Mouse (Mus musculus) midbrain, embryonic 13.5 days (tissue): Measurements from ENCODE around the gene Urad. TPM values are rescaled to one million over a fixed set of nuclear protein-coding genes. Genes with fewer than 3 reads are reported as not detected.

Source experiments
- ATAC-seq: fragments of 200-750 bp; cut with Nextera tagmentation; 2 replicates; pipeline ENCODE4 v1.8.0; 2017; ENCODE audit warnings: mild to moderate bottlenecking, moderate TSS enrichment, moderate library complexity
- H3K27ac ChIP-seq: fragments of 300-500 bp; sonication (generic); 2 replicates; pipeline ENCODE4 v1.5.1; 2015; ENCODE audit warnings: inconsistent platforms, mild to moderate bottlenecking, moderate library complexity
- H3K27me3 ChIP-seq: fragments of 300-500 bp; sonication (generic); 2 replicates; pipeline ENCODE4 v1.6.1; 2015; ENCODE audit warnings: mild to moderate bottlenecking, inconsistent platforms
- H3K36me3 ChIP-seq: fragments of 300-500 bp; sonication (generic); 2 replicates; pipeline ENCODE4 v1.6.1; 2015; ENCODE audit warnings: mild to moderate bottlenecking, inconsistent platforms
- H3K4me1 ChIP-seq: fragments of 300-500 bp; sonication (generic); replicated peaks from 2 replicates; pipeline ENCODE4 v1.6.1; 2015; ENCODE audit warnings: inconsistent platforms
- H3K4me2 ChIP-seq: fragments of 300-500 bp; sonication (generic); replicated peaks from 2 replicates; pipeline ENCODE4 v1.6.1; 2015; ENCODE audit warnings: moderate library complexity, mild to moderate bottlenecking, inconsistent platforms
- H3K4me3 ChIP-seq: fragments of 300-500 bp; sonication (generic); replicated peaks from 2 replicates; pipeline ENCODE4 v1.5.1; 2015; ENCODE audit warnings: mild to moderate bottlenecking, inconsistent platforms
- H3K9ac ChIP-seq: fragments of 300-500 bp; sonication (generic); replicated peaks from 2 replicates; pipeline ENCODE4 v1.6.1; 2015; ENCODE audit warnings: mild to moderate bottlenecking, inconsistent platforms
- H3K9me3 ChIP-seq: fragments of 300-500 bp; sonication (generic); 2 replicates; pipeline ENCODE4 v1.6.1; 2016; ENCODE audit warnings: mild to moderate bottlenecking, inconsistent platforms
- WGBS: fragments of 180-500 bp; shearing (Covaris S2); methylation state at CpG from one replicate; pipeline ENCODE4 v1.1.7; 2015; 5-methylcytosine and 5-hydroxymethylcytosine counted together
- polyA plus RNA-seq: library from polyadenylated mRNA; unstranded; fragments of >200 nt; fragmentation: Nextera tagmentation; extraction: Ambion mirVana; gene quantifications from 2 replicates; pipeline ENCODE4 v1.2.1, GENCODE M21; 2015

Gene Urad
- not detected in 2 replicates for polyA plus RNA-seq

GRCm38 (mm10) chr5:147322183-147322582, at the start of gene Urad:
Gene Urad, minus strand, starts transcription at chr5:147322440.
- H3K4me1 ChIP-seq: no peaks in the 10 kb centered on the region
- peaks cover 63% of the 10 kb centered on the region for H3K27me3 ChIP-seq
- H3K4me3 ChIP-seq: no peak within 1 kb of the TSS
- 71% methylated on average over 8 of the region's 8 CpGs for WGBS
- ATAC-seq: no peak
- H3K9me3 ChIP-seq: no peaks in the 10 kb centered on the region
- H3K27ac ChIP-seq: no peak within 1 kb of the TSS
- H3K4me2 ChIP-seq: no peak within 1 kb of the TSS
- H3K36me3 ChIP-seq: no peaks in the 10 kb centered on the region
- no peak within 1 kb of the TSS for H3K9ac ChIP-seq

- ATAC-seq: no peak
- Histone ChIP-seq H3K27ac (no peak overlapping the region), H3K36me3 (no peaks in the 10 kb centered on the region), H3K9me3 (no peaks in the 10 kb centered on the region), H3K9ac (no peak overlapping the region), H3K4me1 (no peaks in the 10 kb centered on the region), H3K27me3 (no peaks in the 10 kb centered on the region; the same call in 1 of the 2 replicates), H3K4me2 (no peak overlapping the region), H3K4me3 (no peak overlapping the region)
- WGBS: 86% methylated on average over 8 of the region's 8 CpGs
Measured at GRCm38 (mm10) chr5:147370276-147370675, 48.0 kb upstream of the Urad start.

GRCm38 (mm10) chr5:147368221-147368620, 46.0 kb upstream of the Urad start:
- Histone ChIP-seq H3K9ac (no peak overlapping the region), H3K36me3 (no peaks in the 10 kb centered on the region), H3K27ac (no peak overlapping the region), H3K27me3 (no peaks in the 10 kb centered on the region; the same call in 1 of the 2 replicates), H3K4me3 (no peak overlapping the region), H3K9me3 (no peaks in the 10 kb centered on the region), H3K4me1 (no peaks in the 10 kb centered on the region), H3K4me2 (no peak overlapping the region)
- 93% methylated on average over 6 of the region's 6 CpGs for WGBS
- ATAC-seq: no peak

- no peak overlapping the region for H3K27ac ChIP-seq
- WGBS: 80% methylated on average over 16 of the region's 16 CpGs
- no peak overlapping the region for H3K9ac ChIP-seq
- H3K27me3 ChIP-seq: no peaks in the 10 kb centered on the region; the same call in 1 of the 2 replicates
- no peaks in the 10 kb centered on the region for H3K4me1 ChIP-seq
- no peak overlapping the region for H3K4me2 ChIP-seq
- H3K4me3 ChIP-seq: no peak overlapping the region
- ATAC-seq: no peak
- no peaks in the 10 kb centered on the region for H3K9me3 ChIP-seq
- no peaks in the 10 kb centered on the region for H3K36me3 ChIP-seq
Measured at GRCm38 (mm10) chr5:147365995-147366765, 43.9 kb upstream of the Urad start.

DNA sequence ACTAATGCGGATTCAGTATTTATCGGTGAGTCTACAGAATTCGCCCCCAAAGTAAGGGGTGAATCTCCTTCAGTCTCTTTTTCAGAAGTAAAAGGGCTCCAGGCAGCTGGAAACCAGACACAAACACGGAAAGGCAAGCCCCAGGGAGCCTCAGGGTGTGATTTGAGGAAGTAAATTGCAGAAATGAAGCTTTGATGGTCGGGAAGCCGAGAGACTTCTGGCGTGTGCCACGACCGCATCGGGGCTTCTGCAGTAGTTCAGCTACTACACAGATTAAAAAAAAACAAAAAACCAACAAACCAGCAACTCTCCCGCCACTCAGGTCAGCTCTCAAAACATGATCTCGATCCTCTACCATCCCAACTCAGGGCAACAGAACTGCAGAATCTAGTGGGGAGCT, 40.8 kb upstream of the Urad start:
- H3K9me3 ChIP-seq: no peaks in the 10 kb centered on the region
- 86% methylated on average over 12 of the region's 12 CpGs for WGBS
- no peak overlapping the region for H3K27ac ChIP-seq
- no peak overlapping the region for H3K4me2 ChIP-seq
- no peaks in the 10 kb centered on the region for H3K36me3 ChIP-seq
- no peaks in the 10 kb centered on the region; the same call in 1 of the 2 replicates for H3K27me3 ChIP-seq
- no peak for ATAC-seq
- no peaks in the 10 kb centered on the region for H3K4me1 ChIP-seq
- no peak overlapping the region for H3K4me3 ChIP-seq
- no peak overlapping the region for H3K9ac ChIP-seq

DNA sequence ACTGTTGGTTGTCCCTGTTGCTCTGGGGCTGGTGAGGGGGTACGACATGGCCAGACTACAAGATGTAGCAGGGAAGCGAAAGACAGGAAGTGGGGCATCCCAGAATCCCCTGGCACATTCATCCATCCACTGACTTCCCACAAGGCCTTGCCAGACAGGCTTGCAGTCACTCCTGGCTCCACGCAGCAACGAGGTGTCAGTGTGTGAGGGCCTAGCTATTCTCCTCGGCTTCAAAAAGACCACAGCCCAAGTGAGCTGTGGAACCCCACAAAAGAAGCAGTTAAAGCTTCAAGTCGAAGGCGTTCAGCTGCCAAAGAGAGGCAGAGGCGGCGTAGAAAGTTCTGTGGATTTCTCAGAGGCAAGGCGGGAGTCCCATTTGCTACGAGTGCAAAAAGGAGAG, 36.2 kb upstream of the Urad start:
- no peaks in the 10 kb centered on the region for H3K27me3 ChIP-seq
- H3K4me1 ChIP-seq: no peaks in the 10 kb centered on the region
- ATAC-seq: no peak
- WGBS: 87% methylated on average over 11 of the region's 11 CpGs
- no peaks in the 10 kb centered on the region for H3K9me3 ChIP-seq
- no peak overlapping the region for H3K27ac ChIP-seq
- H3K4me2 ChIP-seq: no peak overlapping the region
- H3K36me3 ChIP-seq: no peaks in the 10 kb centered on the region
- no peak overlapping the region for H3K4me3 ChIP-seq
- no peak overlapping the region for H3K9ac ChIP-seq

DNA sequence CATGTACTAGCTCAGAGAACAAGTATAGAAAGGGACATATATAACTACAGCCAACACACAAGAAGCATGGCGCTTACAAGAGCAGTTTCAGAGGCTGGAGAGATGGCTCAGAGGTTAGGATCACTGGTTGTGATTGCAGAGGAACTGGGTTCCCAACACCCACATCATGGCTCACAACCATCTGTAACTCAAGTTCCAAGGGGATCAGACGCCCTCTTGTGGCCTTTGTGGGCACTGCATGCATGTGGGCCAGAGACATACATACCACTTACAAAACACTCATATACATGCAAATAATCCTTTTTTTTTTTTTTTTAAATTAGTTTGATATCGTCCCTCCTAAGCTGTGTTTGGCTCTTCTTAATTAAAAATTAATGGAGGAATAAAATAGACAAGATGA, 35.3 kb upstream of the Urad start:
- no peaks in the 10 kb centered on the region for H3K4me1 ChIP-seq

DNA sequence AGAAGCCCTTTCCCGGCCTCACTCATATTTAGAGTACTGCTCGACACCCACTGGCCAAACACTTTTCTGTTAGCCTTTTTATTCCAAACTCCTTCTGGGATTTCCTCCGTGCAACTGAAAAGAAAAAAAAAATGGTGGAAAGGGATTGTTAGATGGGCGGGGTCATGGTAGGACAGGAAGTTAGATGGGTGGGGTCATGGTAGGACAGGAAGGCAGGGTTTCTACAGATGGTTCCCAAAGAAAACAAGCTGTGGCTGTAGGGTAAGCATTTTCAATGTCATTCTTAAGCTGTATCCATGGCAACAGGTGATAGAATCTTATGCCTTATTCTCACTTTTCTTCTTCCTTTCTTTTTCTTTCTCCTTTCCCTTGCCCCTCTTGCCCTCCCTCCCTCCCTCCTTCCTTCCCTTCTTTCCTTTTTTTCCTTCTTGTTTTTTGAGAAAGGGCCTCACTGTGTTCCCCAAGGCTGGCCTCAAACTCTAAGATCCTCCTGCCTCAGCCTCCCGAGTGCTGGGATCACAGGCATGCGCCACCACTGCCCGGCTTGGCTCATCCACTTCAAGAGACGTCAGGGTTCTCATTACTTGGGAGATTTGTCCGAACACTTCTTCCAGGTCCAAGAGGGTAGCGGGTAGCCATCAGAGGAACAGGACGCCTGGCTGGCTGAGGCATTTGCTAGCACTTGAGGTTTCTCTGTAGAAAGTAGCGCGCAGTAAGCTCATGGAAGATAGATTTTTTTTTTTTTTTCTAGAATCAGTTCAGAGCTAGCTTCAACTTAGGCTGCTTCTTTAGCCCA, 34.2 kb upstream of the Urad start:
- H3K27me3 ChIP-seq: no peaks in the 10 kb centered on the region
- no peak overlapping the region for H3K27ac ChIP-seq
- H3K9me3 ChIP-seq: no peaks in the 10 kb centered on the region
- H3K9ac ChIP-seq: no peak overlapping the region
- no peaks in the 10 kb centered on the region for H3K36me3 ChIP-seq
- WGBS: 93% methylated on average over 13 of the region's 13 CpGs
- H3K4me1 ChIP-seq: no peaks in the 10 kb centered on the region
- H3K4me3 ChIP-seq: no peak overlapping the region
- no peak for ATAC-seq
- H3K4me2 ChIP-seq: no peak overlapping the region

More for the DNA sequence above, 35.3 kb upstream of the Urad start:
- Histone ChIP-seq H3K9me3 (no peaks in the 10 kb centered on the region), H3K4me2 (no peak overlapping the region), H3K27me3 (no peaks in the 10 kb centered on the region), H3K27ac (no peak overlapping the region), H3K9ac (no peak overlapping the region), H3K36me3 (no peaks in the 10 kb centered on the region), H3K4me3 (no peak overlapping the region)
- 35% methylated on average over 3 of the region's 3 CpGs for WGBS
- no peak for ATAC-seq

DNA sequence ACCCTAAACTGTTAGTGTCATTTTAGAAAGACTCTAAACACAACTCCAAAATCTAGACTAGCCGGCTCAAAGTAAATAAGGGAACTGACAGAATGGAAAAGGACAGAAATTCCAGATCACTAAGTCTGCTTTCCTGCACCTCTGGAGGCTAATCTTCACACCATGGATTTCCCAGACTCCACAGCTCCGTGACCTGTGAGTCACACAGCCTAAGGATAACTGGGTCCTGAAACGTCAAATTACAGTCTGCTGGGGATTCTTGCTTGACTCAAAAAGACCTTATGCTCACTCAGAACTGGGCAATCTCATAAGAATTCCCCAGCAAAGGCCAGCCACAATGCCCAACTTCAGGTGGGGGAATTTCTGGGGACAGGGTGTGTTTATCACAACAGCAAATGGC, 33.5 kb upstream of the Urad start:
- no peaks in the 10 kb centered on the region for H3K27me3 ChIP-seq
- H3K36me3 ChIP-seq: no peaks in the 10 kb centered on the region
- no peak overlapping the region for H3K27ac ChIP-seq
- H3K9me3 ChIP-seq: no peaks in the 10 kb centered on the region
- no peak overlapping the region for H3K9ac ChIP-seq
- WGBS: 81% methylated on average over 3 of the region's 3 CpGs
- H3K4me3 ChIP-seq: no peak overlapping the region
- H3K4me1 ChIP-seq: no peaks in the 10 kb centered on the region
- no peak for ATAC-seq
- no peak overlapping the region for H3K4me2 ChIP-seq

- Histone ChIP-seq H3K9ac (no peak overlapping the region), H3K4me3 (no peak overlapping the region), H3K9me3 (no peaks in the 10 kb centered on the region), H3K4me2 (no peak overlapping the region), H3K27ac (no peak overlapping the region), H3K4me1 (no peaks in the 10 kb centered on the region), H3K27me3 (no peaks in the 10 kb centered on the region), H3K36me3 (no peaks in the 10 kb centered on the region)
- ATAC-seq: no peak
- 75% methylated on average over 8 of the region's 8 CpGs for WGBS
Measured at GRCm38 (mm10) chr5:147354985-147355384, 32.7 kb upstream of the Urad start.

DNA sequence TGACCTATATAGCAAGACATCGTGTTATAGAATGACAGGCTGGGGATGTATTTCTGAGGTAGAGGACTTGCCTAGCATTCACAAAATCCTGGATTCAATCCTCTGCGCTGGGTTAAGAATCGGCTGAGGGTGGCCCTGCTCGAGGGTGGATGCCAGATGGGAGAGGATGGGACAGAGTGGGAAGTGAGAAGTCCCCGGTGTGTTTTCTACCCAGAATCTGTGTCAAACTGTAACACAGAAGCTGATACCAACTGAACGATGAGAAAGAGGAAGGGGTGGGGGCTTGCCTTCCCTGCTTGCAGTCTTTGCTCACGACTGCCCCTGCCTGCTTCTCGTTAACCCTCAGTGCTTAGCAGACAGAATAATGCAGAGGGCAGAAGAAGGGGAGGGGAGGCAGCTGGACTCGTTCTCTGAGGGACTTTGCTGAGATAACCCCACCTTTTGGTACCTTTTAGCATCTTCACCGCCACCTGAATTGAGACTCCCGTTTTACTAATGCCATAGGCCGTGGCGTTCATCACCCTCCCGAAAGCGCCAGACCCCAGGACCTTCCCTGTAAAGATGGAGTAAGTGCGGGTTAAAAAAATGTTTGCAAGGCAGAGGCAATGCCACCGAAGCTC, 32.0 kb upstream of the Urad start:
- no peak overlapping the region for H3K9ac ChIP-seq
- WGBS: 73% methylated on average over 17 of the region's 17 CpGs
- no peaks in the 10 kb centered on the region for H3K9me3 ChIP-seq
- H3K36me3 ChIP-seq: no peaks in the 10 kb centered on the region
- ATAC-seq: no peak
- H3K4me2 ChIP-seq: no peak overlapping the region
- H3K4me1 ChIP-seq: no peaks in the 10 kb centered on the region
- no peak overlapping the region for H3K4me3 ChIP-seq
- no peaks in the 10 kb centered on the region for H3K27me3 ChIP-seq
- H3K27ac ChIP-seq: no peak overlapping the region

GRCm38 (mm10) chr5:147351931-147352330, 29.7 kb upstream of the Urad start:
- 94% methylated on average over 8 of the region's 8 CpGs for WGBS
- no peak overlapping the region for H3K9ac ChIP-seq
- no peaks in the 10 kb centered on the region for H3K4me1 ChIP-seq
- H3K27me3 ChIP-seq: no peaks in the 10 kb centered on the region
- ATAC-seq: no peak
- H3K27ac ChIP-seq: no peak overlapping the region
- H3K4me2 ChIP-seq: no peak overlapping the region
- no peaks in the 10 kb centered on the region for H3K9me3 ChIP-seq
- H3K36me3 ChIP-seq: no peaks in the 10 kb centered on the region
- no peak overlapping the region for H3K4me3 ChIP-seq
